Mouse (Mus musculus) ES-E14 (cell line): Measurements from ENCODE around the gene Nrbp1. TPM values are rescaled to one million over a fixed set of nuclear protein-coding genes. Genes with fewer than 3 reads are reported as not detected.

Experiments
- DNase-seq: peaks from one replicate; pipeline ENCODE4 v3.0.0-alpha.2; 2013; ENCODE audit warnings: low read depth, low spot score
- H3K27ac ChIP-seq: 2 replicates; pipeline ENCODE4 v1.5.1; 2012; ENCODE audit warnings: low read depth, mild to moderate bottlenecking, low read length, moderate library complexity, mixed read lengths; ENCODE audit not compliant: poor library complexity, insufficient read depth, severe bottlenecking
- H3K36me3 ChIP-seq: 2 replicates; pipeline ENCODE4 v1.6.1; 2012; ENCODE audit warnings: mild to moderate bottlenecking, low read length, moderate library complexity, mixed read lengths; ENCODE audit not compliant: control insufficient read depth, poor library complexity, insufficient read depth, severe bottlenecking
- H3K4me1 ChIP-seq, 2 experiments: fragments of 150-350 bp in 1 of 2; sonication (generic) in 1 of 2; 2 replicates each; pipeline ENCODE4 v1.6.1; 2012; ENCODE audit warnings: low read length in 2 of 2, mild to moderate bottlenecking in 1 of 2, mixed read lengths in 1 of 2; ENCODE audit not compliant: control insufficient read depth in 2 of 2, insufficient read depth in 2 of 2, poor library complexity in 1 of 2
- H3K4me3 ChIP-seq, 2 experiments: fragments of 150-350 bp in 1 of 2; sonication (generic) in 1 of 2; 2 replicates each; pipeline ENCODE4 v1.5.1; 2012; ENCODE audit warnings: low read length in 2 of 2, low read depth in 1 of 2, mild to moderate bottlenecking in 1 of 2, mixed read lengths in 1 of 2; ENCODE audit not compliant: insufficient read depth in 1 of 2, poor library complexity in 1 of 2, severe bottlenecking in 1 of 2
- H3K9ac ChIP-seq: 2 replicates; pipeline ENCODE4 v1.6.1; 2012; ENCODE audit warnings: low read depth, mild to moderate bottlenecking, low read length, mixed read lengths; ENCODE audit not compliant: poor library complexity, insufficient read depth, severe bottlenecking
- H3K9me3 ChIP-seq: fragments of 150-350 bp; sonication (generic); 2 replicates; pipeline ENCODE4 v1.6.1; 2012; ENCODE audit warnings: low read depth, mild to moderate bottlenecking, low read length; ENCODE audit not compliant: control insufficient read depth, insufficient read depth
- CHD2 ChIP-seq: IDR thresholded peaks from 2 replicates; pipeline ENCODE4 v1.6.1; 2014; ENCODE audit warnings: mild to moderate bottlenecking, low read depth, low read length, inconsistent platforms
- HCFC1 ChIP-seq: IDR thresholded peaks from 2 replicates; pipeline ENCODE4 v1.6.1; 2012; ENCODE audit warnings: low read length, inconsistent platforms, borderline replicate concordance; ENCODE audit not compliant: insufficient read depth
- MAFK ChIP-seq: IDR thresholded peaks from 2 replicates; pipeline ENCODE4 v1.6.1; 2014; ENCODE audit warnings: mild to moderate bottlenecking, low read depth, low read length, inconsistent platforms; ENCODE audit not compliant: insufficient read depth
- ZC3H11A ChIP-seq: IDR thresholded peaks from 2 replicates; pipeline ENCODE4 v1.6.1; 2012; ENCODE audit warnings: low read depth, mild to moderate bottlenecking, inconsistent platforms, low read length, borderline replicate concordance
- ZNF384 ChIP-seq: IDR thresholded peaks from 2 replicates; pipeline ENCODE4 v1.6.1; 2012; ENCODE audit warnings: low read depth, low read length, inconsistent platforms
- in situ Hi-C, 2 experiments: fragments of 600-800 bp; cut with MboI; formaldehyde crosslinking; loops; one replicate each; pipeline ENCODE4 v1.15.1; 2025; ENCODE audit warnings: low sequenced_read_pairs in 2 of 2, inconsistent platforms in 1 of 2; ENCODE audit not compliant: unreplicated experiment in 2 of 2
- total RNA-seq: library from RNA; depleted of rRNA; stranded (reverse); fragments of 300-350 nt; gene quantifications from 2 replicates; pipeline ENCODE4 v1.2.3, GENCODE M21; 2012; rRNA removed

The Nrbp1 gene
- total RNA-seq, 1 experiment: 53.1 TPM

- no peak for DNase-seq
- peaks cover 1 to 3% of the 10 kb centered on the region in 2 experiments; a peak in 1 of 4 replicates for H3K4me1 ChIP-seq
- no peak overlapping the region for H3K4me3 ChIP-seq
- in situ Hi-C loops: no loop called here
- no peak for TF ChIP-seq MAFK
- no peak for TF ChIP-seq CHD2
- H3K9me3 ChIP-seq: no peaks in the 10 kb centered on the region
- H3K9ac ChIP-seq: no peak overlapping the region
- no peaks in the 10 kb centered on the region for H3K36me3 ChIP-seq
- no peak overlapping the region for H3K27ac ChIP-seq
Measured at GRCm38 (mm10) chr5:31297981-31298380, 57.3 kb downstream of the Nrbp1 start.

- Histone ChIP-seq H3K9ac (no peak overlapping the region), H3K4me3 (no peak overlapping the region), H3K9me3 (no peaks in the 10 kb centered on the region), H3K27ac (no peak overlapping the region), H3K4me1 (peaks cover 1 to 3% of the 10 kb centered on the region in 2 experiments; a peak in 1 of 4 replicates), H3K36me3 (no peaks in the 10 kb centered on the region)
- in situ Hi-C loops: no loop called here
- DNase-seq: no peak
- no peak for TF ChIP-seq ZNF384
- TF ChIP-seq HCFC1: no peak
- TF ChIP-seq MAFK: no peak
- TF ChIP-seq CHD2: no peak
- no peak for TF ChIP-seq ZC3H11A
Measured at GRCm38 (mm10) chr5:31298486-31298885, 57.8 kb downstream of the Nrbp1 start.

Other genes starting within 250 kb of the Nrbp1 start
- gene Atraid, start 192.6 kb upstream of the Nrbp1 start, total RNA-seq: 53.7 and 64.5 TPM in 2 replicates
- 44.1 and 51.3 TPM in 2 replicates for gene Slc5a6, start 191.9 kb upstream of the Nrbp1 start, total RNA-seq
- gene Cad, start 186.1 kb upstream of the Nrbp1 start, total RNA-seq: 154 and 258 TPM in 2 replicates
- 0.37 and 0.67 TPM in 2 replicates for gene Dnajc5g, start 134.6 kb upstream of the Nrbp1 start, total RNA-seq
- 1.5 and 2.5 TPM in 2 replicates for gene Slc30a3, start 132.6 kb upstream of the Nrbp1 start, total RNA-seq
- gene Trim54, start 124.2 kb upstream of the Nrbp1 start, total RNA-seq: 1.3 and 2.3 TPM in 2 replicates
- gene Ucn, start 102.0 kb upstream of the Nrbp1 start, total RNA-seq: not detected in 2 replicates
- gene Mpv17, start 86.6 kb upstream of the Nrbp1 start, total RNA-seq: 43.1 and 45.7 TPM in 2 replicates
- 3.1 and 6.3 TPM in 2 replicates for gene Gm29609, start 61.0 kb upstream of the Nrbp1 start, total RNA-seq
- gene Gtf3c2, start 60.7 kb upstream of the Nrbp1 start, total RNA-seq: 73.8 and 83.8 TPM in 2 replicates
- gene Snx17, start 47.6 kb upstream of the Nrbp1 start, total RNA-seq: 72.0 and 76.5 TPM in 2 replicates
- gene Eif2b4, start 47.4 kb upstream of the Nrbp1 start, total RNA-seq: 74.5 and 76.8 TPM in 2 replicates
- 15.2 and 18.5 TPM in 2 replicates for gene Zfp513, start 38.6 kb upstream of the Nrbp1 start, total RNA-seq
- gene Ppm1g, start 20.2 kb upstream of the Nrbp1 start, total RNA-seq: 285 and 294 TPM in 2 replicates
- not detected in 2 replicates for gene Gm9970, start 368 bp downstream of the Nrbp1 start, total RNA-seq
- gene Krtcap3, start 10.8 kb downstream of the Nrbp1 start, total RNA-seq: 10.5 and 24.6 TPM in 2 replicates
- gene Ift172, start 50.3 kb downstream of the Nrbp1 start, total RNA-seq: 26.9 and 38.1 TPM in 2 replicates
- gene Fndc4, start 55.2 kb downstream of the Nrbp1 start, total RNA-seq: 14.2 and 23.2 TPM in 2 replicates
- gene Gckr, start 56.6 kb downstream of the Nrbp1 start, total RNA-seq: 0.04 TPM in 1 of 2 replicates, not detected in the other
- 29.5 and 32.3 TPM in 2 replicates for gene Zfp512, start 211.6 kb downstream of the Nrbp1 start, total RNA-seq
- 2.4 TPM in 2 replicates for gene 4930548H24Rik, start 244.9 kb downstream of the Nrbp1 start, total RNA-seq